Mouse (Mus musculus): ENCODE measurements around the gene Rerg.

The Rerg gene

GRCm38 (mm10) chr6:137170226-137170625, at the start of gene Rerg:
Rerg (minus strand) TSS chr6:137170497.
- DNase-seq (ENCODE audit: low spot score in 2 of 2): no peak

GRCm38 (mm10) chr6:137217841-137218463, 47.7 kb upstream of the Rerg start:
- no peak for DNase-seq (ENCODE audit: low spot score in 2 of 2)

- DNase-seq (ENCODE audit: low spot score in 2 of 2): no peak
These were observed 41.1 kb upstream of the Rerg start for GRCm38 (mm10) chr6:137211441-137211840.

GRCm38 (mm10) chr6:137210991-137211390, 40.7 kb upstream of the Rerg start:
- no peak for DNase-seq (ENCODE audit: low spot score in 2 of 2)

- no peak for DNase-seq (ENCODE audit: low spot score in 2 of 2)
These were observed 39.7 kb upstream of the Rerg start for GRCm38 (mm10) chr6:137209992-137210391.

- DNase-seq (ENCODE audit: low spot score in 2 of 2): no peak
These were observed 36.8 kb upstream of the Rerg start for GRCm38 (mm10) chr6:137207126-137207525.

- DNase-seq (ENCODE audit: low spot score in 2 of 2): no peak
These were observed 35.5 kb upstream of the Rerg start for GRCm38 (mm10) chr6:137205662-137206400.

GRCm38 (mm10) chr6:137202661-137203060, 32.4 kb upstream of the Rerg start:
- DNase-seq (ENCODE audit: low spot score in 2 of 2): no peak

GRCm38 (mm10) chr6:137201578-137201977, 31.3 kb upstream of the Rerg start:
- DNase-seq (ENCODE audit: low spot score in 2 of 2): no peak

GRCm38 (mm10) chr6:137201166-137201565, 30.9 kb upstream of the Rerg start:
- DNase-seq (ENCODE audit: low spot score in 2 of 2): no peak

- peak in 1 of 2 experiments; percentile 9 for DNase-seq (ENCODE audit: low spot score in 2 of 2)
These were observed 21.8 kb upstream of the Rerg start for GRCm38 (mm10) chr6:137192063-137192462.

GRCm38 (mm10) chr6:137191026-137191425, 20.7 kb upstream of the Rerg start:
- DNase-seq (ENCODE audit: low spot score in 2 of 2): no peak

GRCm38 (mm10) chr6:137190577-137190976, 20.3 kb upstream of the Rerg start:
- no peak for DNase-seq (ENCODE audit: low spot score in 2 of 2)

- no peak for DNase-seq (ENCODE audit: low spot score in 2 of 2)
These were observed 18.2 kb upstream of the Rerg start for GRCm38 (mm10) chr6:137188375-137188926.

GRCm38 (mm10) chr6:137187426-137187825, 17.1 kb upstream of the Rerg start:
- no peak for DNase-seq (ENCODE audit: low spot score in 2 of 2)

GRCm38 (mm10) chr6:137180636-137181035, 10.3 kb upstream of the Rerg start:
- DNase-seq (ENCODE audit: low spot score in 2 of 2): no peak

- no peak for DNase-seq (ENCODE audit: low spot score in 2 of 2)
These were observed 9.8 kb upstream of the Rerg start for GRCm38 (mm10) chr6:137180115-137180514.

- DNase-seq (ENCODE audit: low spot score in 2 of 2): no peak
These were observed 8.7 kb upstream of the Rerg start for GRCm38 (mm10) chr6:137179026-137179425.

- no peak for DNase-seq (ENCODE audit: low spot score in 2 of 2)
These were observed 349 bp upstream of the Rerg start for GRCm38 (mm10) chr6:137170646-137171045.

- peak; percentile 13 to 67 for DNase-seq (ENCODE audit: low spot score in 2 of 2)
These were observed 927 bp downstream of the Rerg start for GRCm38 (mm10) chr6:137169171-137169968.

GRCm38 (mm10) chr6:137166843-137167242, 3.5 kb downstream of the Rerg start:
- no peak for DNase-seq (ENCODE audit: low spot score in 2 of 2)

GRCm38 (mm10) chr6:137163571-137163970, 6.7 kb downstream of the Rerg start:
- no peak for DNase-seq (ENCODE audit: low spot score in 2 of 2)
